Mouse (Mus musculus) heart, postnatal 36 days (tissue): ENCODE results near the gene D3Ertd254e. TPM values are rescaled to one million over a fixed set of nuclear protein-coding genes. Genes with fewer than 3 reads are reported as not detected.
"Not testable (repeated sequence)": the region's sequence is repeated elsewhere in the genome, so short reads cannot be mapped to it uniquely, and the experiment has no call there.

ENCODE experiments used
- DNase-seq, 2 experiments: peaks; one replicate each; pipeline ENCODE4 v3.0.0; 2021 to 2022
- intact Hi-C: fragments of 180-260 bp; cut with DNase I; formaldehyde crosslinking; loops from one replicate; pipeline ENCODE4 v1.15.1; 2025
- total RNA-seq, 2 experiments: library from RNA; stranded (reverse); gene quantifications; 2 replicates each; pipeline ENCODE4 v1.2.3; 2021

The D3Ertd254e gene
- total RNA-seq = 1 to 10 TPM; 3.4 to 4.3 TPM

- peak; percentile 83 to 84 for DNase-seq
- intact Hi-C loops = loop anchor here (5.0 kb wide), 2 partner anchors 84 to 404 kb away; partner anchors contain the start of gene Acad9
Measured at GRCm38 (mm10) chr3:36150934-36151686, at the start of gene D3Ertd254e. Gene D3Ertd254e (plus strand): TSS chr3:36151017.

DNA sequence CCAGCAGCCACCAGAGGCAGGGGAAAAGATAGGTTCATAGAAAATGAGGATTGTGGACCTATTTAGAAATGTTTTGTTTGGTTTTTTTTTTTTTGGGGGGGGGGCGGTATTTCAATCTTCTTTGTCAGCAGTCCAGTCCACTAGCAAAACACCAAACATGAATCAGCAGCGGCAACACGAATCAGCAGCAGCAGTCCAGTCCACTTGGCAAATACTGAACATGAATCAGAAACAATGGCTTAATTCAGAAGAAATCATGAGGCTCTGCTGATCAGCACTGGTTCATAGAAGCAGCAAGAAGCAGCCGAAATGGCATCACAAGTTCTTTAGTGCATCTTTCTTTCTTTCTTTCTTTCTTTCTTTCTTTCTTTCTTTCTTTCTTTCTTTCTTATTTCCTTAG is 34.7 kb upstream of the D3Ertd254e start:
- intact Hi-C loops = no loop called here
- DNase-seq = no peak

- intact Hi-C loops = no loop called here
Measured at GRCm38 (mm10) chr3:36119684-36120548, 30.9 kb upstream of the D3Ertd254e start.

GRCm38 (mm10) chr3:36126176-36126575 is 24.6 kb upstream of the D3Ertd254e start:
- not testable (repeated sequence) for DNase-seq

More at GRCm38 (mm10) chr3:36119684-36120548, 30.9 kb upstream of the D3Ertd254e start:
- DNase-seq = no peak

GRCm38 (mm10) chr3:36136152-36136551 is 14.7 kb upstream of the D3Ertd254e start:
- no peak for DNase-seq
- intact Hi-C loops = loop anchor here (10.0 kb wide), 1 partner anchor 451 kb away; no protein-coding TSS in a partner anchor

More at GRCm38 (mm10) chr3:36126176-36126575, 24.6 kb upstream of the D3Ertd254e start:
- intact Hi-C loops = not testable (repeated sequence)

DNA sequence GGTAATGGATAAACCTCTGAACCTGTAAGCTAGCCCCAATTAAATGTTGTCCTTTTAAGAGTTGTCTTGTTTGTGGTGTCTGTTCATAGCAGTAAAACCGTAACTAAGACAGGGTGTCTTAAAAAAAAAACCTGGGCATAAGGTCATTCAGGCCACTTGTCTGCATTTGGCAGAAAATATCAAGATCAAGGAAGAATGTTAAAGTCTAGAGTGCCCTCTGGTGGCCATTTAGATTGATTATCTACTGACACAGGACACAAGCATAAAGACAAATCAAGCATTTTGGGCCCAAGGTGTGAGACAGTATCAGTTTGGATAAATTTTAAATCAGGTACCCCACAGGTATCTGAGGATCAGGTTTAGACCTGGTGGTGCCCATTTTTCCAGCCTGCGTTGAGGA is 13.3 kb upstream of the D3Ertd254e start:
- intact Hi-C loops = loop anchor here (10.0 kb wide), 1 partner anchor 453 kb away; no protein-coding TSS in a partner anchor
- no peak for DNase-seq

DNA sequence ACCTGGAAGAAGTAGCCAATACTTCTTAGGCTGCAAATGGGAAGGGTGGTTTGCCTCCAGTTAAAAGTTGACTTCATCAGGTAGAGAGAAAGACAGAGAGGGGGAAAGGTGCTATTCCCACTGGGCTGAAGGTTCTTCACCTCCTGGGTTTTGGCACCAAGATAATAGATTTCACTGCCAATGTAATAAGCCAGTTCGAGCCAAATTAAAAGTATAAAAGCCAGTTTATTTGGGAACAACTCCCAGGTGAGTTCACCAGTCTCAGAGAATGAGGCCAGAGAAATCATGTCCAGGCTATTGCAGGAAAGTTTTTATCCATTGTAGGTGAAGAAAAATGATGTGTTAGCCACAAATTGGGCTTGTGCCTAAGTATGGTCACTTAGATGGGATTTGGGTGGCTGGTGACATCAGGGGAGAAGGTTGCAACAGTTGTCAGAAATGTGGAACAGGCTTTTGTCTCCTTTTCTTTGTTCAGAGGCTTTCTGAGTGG is 12.6 kb upstream of the D3Ertd254e start:
- no peak for DNase-seq
- intact Hi-C loops = loop anchor here (10.0 kb wide), 1 partner anchor 453 kb away; no protein-coding TSS in a partner anchor

GRCm38 (mm10) chr3:36138996-36139395 is 11.8 kb upstream of the D3Ertd254e start:
- intact Hi-C loops = loop anchor here (10.0 kb wide), 1 partner anchor 454 kb away; no protein-coding TSS in a partner anchor

DNA sequence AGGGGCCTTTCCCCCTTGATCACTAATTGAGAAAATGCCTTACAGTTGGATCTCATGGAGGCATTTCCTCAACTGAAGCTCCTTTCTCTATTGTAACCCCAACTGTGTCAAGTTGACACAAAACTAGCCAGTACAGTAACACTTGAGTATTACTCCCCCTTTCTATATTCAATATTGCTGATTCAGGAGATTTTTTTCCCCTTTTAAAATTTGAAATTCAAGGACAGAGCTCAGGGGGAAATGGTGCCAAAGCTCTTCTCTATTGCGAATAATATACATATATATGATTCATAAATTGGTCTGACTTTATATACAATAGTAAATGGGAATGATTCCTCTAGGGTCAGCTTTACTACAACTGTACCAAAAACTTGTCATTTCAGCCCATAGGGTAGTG is 282 bp upstream of the D3Ertd254e start:
- no peak for DNase-seq
- intact Hi-C loops = loop anchor here (5.0 kb wide), 2 partner anchors 83 to 403 kb away; partner anchors contain the start of gene Acad9

More at GRCm38 (mm10) chr3:36138996-36139395, 11.8 kb upstream of the D3Ertd254e start:
- DNase-seq = no peak

- intact Hi-C loops = no loop called here
Measured at GRCm38 (mm10) chr3:36155268-36155667, 4.5 kb downstream of the D3Ertd254e start.

GRCm38 (mm10) chr3:36170670-36171210 is 19.9 kb downstream of the D3Ertd254e start:
- no peak for DNase-seq
- intact Hi-C loops = no loop called here

More at GRCm38 (mm10) chr3:36155268-36155667, 4.5 kb downstream of the D3Ertd254e start:
- no peak for DNase-seq

DNA sequence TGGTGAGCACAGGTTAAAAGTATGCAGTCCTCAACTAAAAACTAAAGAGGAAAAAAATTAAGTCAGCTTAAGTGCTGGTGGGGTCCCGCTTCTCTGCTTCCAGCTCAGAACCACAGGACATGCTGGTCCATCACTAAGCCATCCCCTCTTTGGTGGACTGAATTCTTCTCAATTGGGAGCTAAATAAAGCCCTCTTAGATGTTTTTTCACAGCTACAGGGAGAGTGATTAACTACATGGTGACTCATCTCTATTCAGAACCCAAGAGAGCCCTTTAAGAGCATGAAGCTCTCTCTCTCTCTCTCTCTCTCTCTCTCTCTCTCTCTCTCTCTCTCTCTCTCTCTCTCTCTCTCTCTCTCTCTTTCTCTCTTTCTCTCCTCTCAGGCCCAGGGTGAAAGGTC is 20.5 kb downstream of the D3Ertd254e start:
- DNase-seq = no peak
- intact Hi-C loops = no loop called here

DNA sequence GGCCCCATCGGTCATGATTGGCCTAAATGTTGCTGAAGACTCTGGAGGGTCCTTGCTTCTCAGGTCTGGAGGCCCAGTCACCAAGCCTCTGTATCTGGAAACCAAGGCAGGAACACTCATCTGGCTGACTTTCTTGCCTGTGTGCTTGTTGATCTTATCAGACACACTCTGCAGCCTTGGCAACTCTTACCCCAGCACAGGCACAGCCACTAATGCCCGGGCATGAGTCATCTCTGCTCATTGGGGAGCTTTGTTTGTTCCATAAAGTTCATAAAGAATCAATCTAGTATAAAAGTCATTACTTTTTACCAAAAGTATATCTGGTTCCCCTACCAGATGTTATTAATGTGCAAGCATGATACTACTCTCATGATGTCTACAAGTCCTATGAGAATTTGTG is 22.9 kb downstream of the D3Ertd254e start:
- no peak for DNase-seq
- intact Hi-C loops = no loop called here

DNA sequence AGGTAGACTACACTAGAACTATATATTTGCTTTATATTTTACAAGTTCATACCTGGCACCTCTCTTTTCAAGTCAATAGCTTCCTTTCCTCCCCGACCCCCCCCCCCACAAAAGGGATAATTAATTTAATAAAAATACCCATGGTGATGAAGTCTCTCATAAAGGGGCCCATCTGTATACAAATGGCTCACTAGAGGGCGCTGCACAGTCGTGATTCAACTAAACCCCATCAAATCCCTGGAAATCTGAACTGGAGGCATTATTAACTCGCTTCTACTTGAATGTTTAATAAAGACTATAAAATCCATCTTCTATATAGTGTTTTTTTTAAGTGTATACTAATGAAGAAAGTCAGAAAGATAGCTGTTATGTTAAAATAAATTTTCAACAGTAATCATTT is 30.7 kb downstream of the D3Ertd254e start:
- intact Hi-C loops = loop anchor here (1.0 kb wide), 1 partner anchor 314 kb away; no protein-coding TSS in a partner anchor
- DNase-seq = peak; percentile 19 to 61

GRCm38 (mm10) chr3:36186510-36186909 is 35.7 kb downstream of the D3Ertd254e start:
- DNase-seq = no peak
- intact Hi-C loops = no loop called here

GRCm38 (mm10) chr3:36189243-36189642 is 38.4 kb downstream of the D3Ertd254e start:
- intact Hi-C loops = no loop called here
- DNase-seq = no peak

DNA sequence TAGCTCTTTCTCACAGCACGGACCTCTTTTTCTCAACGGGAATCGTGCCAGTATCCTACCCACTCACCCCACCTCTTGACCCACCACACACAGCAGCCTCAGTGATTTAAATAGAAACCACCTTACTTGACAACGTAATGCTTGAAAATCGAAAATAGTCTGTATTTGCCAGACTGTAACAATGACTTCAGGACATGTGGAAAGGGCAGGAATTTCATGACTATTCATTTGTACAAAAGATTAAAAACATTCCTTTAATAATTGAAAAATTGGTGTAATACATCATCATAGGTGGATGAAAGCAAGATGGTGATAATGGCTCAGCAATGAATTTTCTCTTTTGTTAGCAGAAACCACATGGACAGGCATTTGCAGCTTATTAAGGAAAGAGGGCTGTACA is 50.3 kb downstream of the D3Ertd254e start:
- no peak for DNase-seq
- intact Hi-C loops = no loop called here

GRCm38 (mm10) chr3:36202932-36203331 is 52.1 kb downstream of the D3Ertd254e start:
- DNase-seq = no peak
- intact Hi-C loops = no loop called here

DNA sequence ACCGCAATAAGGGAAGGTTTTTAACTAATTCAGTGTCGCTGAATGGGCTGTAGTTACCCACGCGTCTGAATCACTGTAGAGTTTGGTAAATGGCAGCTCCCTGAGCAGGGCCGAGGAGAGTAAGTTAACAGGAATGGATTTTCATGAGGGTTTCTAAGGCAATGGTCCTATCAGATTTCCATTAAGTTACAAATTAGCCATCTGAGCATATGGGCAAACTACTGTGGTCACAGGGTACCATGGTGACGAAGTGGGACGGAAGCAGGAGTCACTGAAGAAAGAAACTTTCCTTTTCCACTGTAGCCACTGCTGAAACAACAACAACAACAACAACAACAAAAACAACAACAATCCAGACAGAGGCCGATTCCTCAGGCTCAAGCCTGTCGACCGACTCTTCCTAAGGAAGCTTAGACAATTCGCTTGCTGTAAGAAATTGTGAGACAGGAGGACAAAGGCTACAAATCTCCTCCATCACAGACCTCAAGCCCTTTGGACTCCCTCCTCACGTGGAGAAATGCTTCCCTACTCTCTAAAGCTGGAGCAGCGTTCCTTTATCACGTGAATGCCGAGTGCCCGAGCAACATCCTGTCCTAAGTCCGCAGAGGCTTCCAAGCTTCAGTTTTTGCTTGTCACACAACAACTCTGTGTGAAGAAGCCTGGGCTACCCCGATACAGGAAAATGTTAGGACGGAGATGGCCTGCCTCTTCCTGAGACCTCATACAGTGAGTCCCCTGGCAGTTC is 56.9 kb downstream of the D3Ertd254e start:
- DNase-seq = no peak
- intact Hi-C loops = no loop called here
